Comparison of ENCODE assay signal across 11 mouse cellular contexts in the genomic region with DNA sequence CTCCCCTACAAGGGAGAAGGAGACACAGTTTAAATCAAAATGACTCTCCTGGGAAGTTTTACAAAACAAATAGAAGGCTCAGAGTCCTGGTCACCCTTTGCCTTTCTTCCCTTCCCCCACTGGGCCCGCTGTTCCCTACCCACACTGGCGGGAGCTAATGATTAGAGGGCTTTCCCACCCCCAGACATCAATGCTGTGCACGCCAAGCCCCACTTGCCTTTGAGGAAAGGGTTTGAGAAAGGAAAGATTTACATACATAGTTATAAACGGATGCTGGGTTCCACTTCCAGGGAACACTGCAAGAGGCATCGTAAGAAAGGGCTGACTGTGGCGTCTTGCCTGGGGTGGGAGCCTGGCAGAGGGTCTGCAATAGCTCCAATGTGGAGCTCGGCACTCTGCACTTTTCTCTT.
A peak's percentile ranks its signal among the peaks of the same experiment; 100 is the strongest.
DNase-seq lines count a peak whose midpoint lies in the region; ATAC-seq and TF ChIP-seq lines count a peak whose summit lies in the region.
"Had no signal": no experiment of that assay in that cellular context is flagged by ENCODE, and none has a peak within 500 bp of the region (broad histone marks: within the 10 kb centered on the region; RNA-seq: fewer than 3 reads in every experiment).

No protein-coding gene starts in this region.

- ATAC-seq in neural tube, embryonic 15.5 days (ENCODE audit: low FRiP score) = no peak
- ATAC-seq in forebrain, postnatal 0 days = no peak
- 0 out of 2 replicates have a peak, but pooled peaks have one; percentile 27 for ATAC-seq in liver, embryonic 16.5 days (ENCODE audit: low read depth)
- no peak for ATAC-seq in intestine, embryonic 16.5 days

- DNase-seq in neural tube, embryonic 10.5 days (ENCODE audit: extremely low spot score, low spot score) = peak; percentile 57
- DNase-seq in forebrain, postnatal 0 days = no peak
- peak; percentile 43 for DNase-seq in yolk sac, embryonic 10.5 days (ENCODE audit: low spot score)
- no peak for DNase-seq in thymus, postnatal 14 days
- no peak for DNase-seq in lung, postnatal 25 days (ENCODE audit: low spot score)
- DNase-seq: heart, postnatal 10 days; lung, postnatal 14 days had no signal

- no peak overlapping the region for H3K9ac ChIP-seq in neural tube, embryonic 15.5 days (replicated peaks)
- H3K9ac ChIP-seq in forebrain, postnatal 0 days = no peak overlapping the region
- no peak overlapping the region for H3K9ac ChIP-seq in liver, embryonic 16.5 days (ENCODE audit: low read depth, low read length)
- no peak overlapping the region for H3K9ac ChIP-seq in intestine, embryonic 16.5 days (ENCODE audit: low read depth, low read length)

- H3K4me1 ChIP-seq in neural tube, embryonic 15.5 days = peaks cover 13% of the 10 kb centered on the region
- H3K4me1 ChIP-seq in forebrain, postnatal 0 days (ENCODE audit: insufficient read depth) = 0 out of 2 replicates have a peak, but pooled peaks cover 6% of the 10 kb centered on the region
- H3K4me1 ChIP-seq in liver, embryonic 16.5 days (ENCODE audit: control insufficient read depth, low read depth, low read length) = peaks cover 5% of the 10 kb centered on the region
- H3K4me1 ChIP-seq in intestine, embryonic 16.5 days (ENCODE audit: control insufficient read depth, insufficient read depth, low read length) = no peaks in the 10 kb centered on the region

- no peaks in the 10 kb centered on the region for H3K36me3 ChIP-seq in neural tube, embryonic 15.5 days
- H3K36me3 ChIP-seq in forebrain, postnatal 0 days (ENCODE audit: insufficient read depth) = no peaks in the 10 kb centered on the region
- no peaks in the 10 kb centered on the region for H3K36me3 ChIP-seq in liver, embryonic 16.5 days (ENCODE audit: control insufficient read depth, insufficient read depth)
- H3K36me3 ChIP-seq in intestine, embryonic 16.5 days (ENCODE audit: control insufficient read depth, insufficient read depth, low read length) = no peaks in the 10 kb centered on the region
- H3K36me3 ChIP-seq: G1E had no signal

- WGBS in neural tube, embryonic 15.5 days = 12% methylated on average over 7 of the region's 7 CpGs
- WGBS in forebrain, postnatal 0 days = 7% methylated on average over 7 of the region's 7 CpGs
- 50% methylated on average over 7 of the region's 7 CpGs for WGBS in liver, embryonic 16.5 days (ENCODE audit: insufficient replicate concordance)
- 35% methylated on average over 7 of the region's 7 CpGs for WGBS in intestine, embryonic 16.5 days

- no peak overlapping the region for H3K4me3 ChIP-seq in neural tube, embryonic 15.5 days (replicated peaks)
- no peak overlapping the region for H3K4me3 ChIP-seq in forebrain, postnatal 0 days (ENCODE audit: low read depth, low read length)
- no peak overlapping the region for H3K4me3 ChIP-seq in liver, embryonic 16.5 days (ENCODE audit: low read depth, low read length)
- no peak overlapping the region for H3K4me3 ChIP-seq in intestine, embryonic 16.5 days (ENCODE audit: low read length)

- H3K27me3 ChIP-seq in neural tube, embryonic 15.5 days (replicated peaks) = peaks cover 9% of the 10 kb centered on the region; the same call in 1 of the 2 replicates
- H3K27me3 ChIP-seq in forebrain, postnatal 0 days (ENCODE audit: insufficient read depth, low read length) = no peaks in the 10 kb centered on the region
- no peaks in the 10 kb centered on the region for H3K27me3 ChIP-seq in liver, embryonic 16.5 days (ENCODE audit: control insufficient read depth, insufficient read depth, low read depth, low read length)
- no peaks in the 10 kb centered on the region for H3K27me3 ChIP-seq in intestine, embryonic 16.5 days (replicated peaks; ENCODE audit: control insufficient read depth, insufficient read depth, low read length)

- no peak for TF ChIP-seq CTCF in forebrain, postnatal 0 days (IDR thresholded peaks at IDR 0.05; ENCODE audit: low read depth)

- no peaks in the 10 kb centered on the region for H3K9me3 ChIP-seq in neural tube, embryonic 15.5 days (replicated peaks)
- no peaks in the 10 kb centered on the region for H3K9me3 ChIP-seq in forebrain, postnatal 0 days (ENCODE audit: low read length)
- no peaks in the 10 kb centered on the region for H3K9me3 ChIP-seq in liver, embryonic 16.5 days (replicated peaks; ENCODE audit: control insufficient read depth, low read length)
- H3K9me3 ChIP-seq in intestine, embryonic 16.5 days (ENCODE audit: control insufficient read depth, low read length) = no peaks in the 10 kb centered on the region
- H3K9me3 ChIP-seq: G1E had no signal

- H3K4me2 ChIP-seq in neural tube, embryonic 15.5 days = no peak overlapping the region
- no peak overlapping the region for H3K4me2 ChIP-seq in forebrain, postnatal 0 days (ENCODE audit: low read depth)
- H3K4me2 ChIP-seq in liver, embryonic 16.5 days (ENCODE audit: low read depth, low read length) = no peak overlapping the region
- no peak overlapping the region for H3K4me2 ChIP-seq in intestine, embryonic 16.5 days (ENCODE audit: low read depth, low read length)

- no peak overlapping the region for H3K27ac ChIP-seq in neural tube, embryonic 15.5 days (replicated peaks)
- H3K27ac ChIP-seq in forebrain, postnatal 0 days (ENCODE audit: low read depth, low read length) = peak overlapping the region; percentile 70; the same call in 1 of the 2 replicates
- H3K27ac ChIP-seq in liver, embryonic 16.5 days (ENCODE audit: low read length) = no peak overlapping the region
- no peak overlapping the region for H3K27ac ChIP-seq in intestine, embryonic 16.5 days (ENCODE audit: low read length)

Comparison
In these comparisons a context has a peak if more than half of its experiments do, and no peak if none do; other contexts are left out.
1. DNase-seq: peak in neural tube, embryonic 10.5 days (single experiment) and yolk sac, embryonic 10.5 days (single experiment); none in forebrain, postnatal 0 days (single experiment), thymus, postnatal 14 days (single experiment) and lung, postnatal 25 days (single experiment).